Mouse (Mus musculus): ENCODE measurements at regions not wholly inside any gene's neighbourhood (a gene's known extent, or its start where the extent isn't known, plus 50 kb on each side); places are given as distances from the start of the nearest gene placed in this dataset.

- Histone ChIP-seq H3K27me3 (ENCODE audit: control insufficient read depth, insufficient read depth, low read length) (no peaks in the 10 kb centered on the region), H3K9ac (no peak overlapping the region), H3K9me3 (ENCODE audit: control insufficient read depth, low read length) (no peaks in the 10 kb centered on the region), H3K27ac (no peak overlapping the region), H3K4me2 (replicated peaks) (no peak overlapping the region), H3K4me3 (replicated peaks; ENCODE audit: low read length) (no peak overlapping the region), H3K4me1 (replicated peaks; ENCODE audit: control insufficient read depth, insufficient read depth, low read length) (no peaks in the 10 kb centered on the region), H3K36me3 (replicated peaks; ENCODE audit: control insufficient read depth, insufficient read depth) (no peaks in the 10 kb centered on the region)
- ATAC-seq (ENCODE audit: low FRiP score), result no peak
- 80% methylated on average over 6 of the region's 6 CpGs for WGBS
- DNase-seq (ENCODE audit: low spot score), result no peak
These were observed 89.8 kb upstream of the Tnfaip3 start for GRCm38 (mm10) chr10:19105231-19105681.

DNA sequence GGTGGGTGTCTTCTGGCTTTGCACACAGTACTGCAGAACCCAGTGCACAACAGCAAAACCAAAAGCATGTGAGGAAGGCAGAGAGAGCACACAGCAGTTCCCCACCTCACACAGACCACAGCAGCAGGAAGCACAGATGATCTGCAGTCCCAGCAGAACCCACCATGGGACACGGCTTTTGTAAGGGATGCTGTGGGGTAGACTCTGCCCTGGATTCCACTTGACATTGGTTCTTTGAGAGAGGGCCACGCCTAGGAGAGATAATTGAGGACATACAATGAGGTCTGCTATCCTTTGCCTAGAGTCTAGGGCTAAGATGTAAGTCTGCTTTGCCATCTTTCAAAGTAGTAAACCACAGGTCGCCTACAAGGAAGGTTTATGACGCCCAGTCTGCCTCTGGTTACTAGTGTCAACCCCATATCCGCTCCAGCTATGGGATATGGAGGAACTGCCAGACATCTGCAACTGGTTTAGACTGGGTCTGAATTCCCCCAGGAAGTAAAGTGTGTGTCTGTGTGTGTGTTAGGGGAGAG, 89.3 kb upstream of the Tnfaip3 start:
- Histone ChIP-seq H3K9me3 (ENCODE audit: control insufficient read depth, low read length) (no peaks in the 10 kb centered on the region), H3K27me3 (ENCODE audit: control insufficient read depth, insufficient read depth, low read length) (no peaks in the 10 kb centered on the region), H3K9ac (no peak overlapping the region), H3K36me3 (replicated peaks; ENCODE audit: control insufficient read depth, insufficient read depth) (no peaks in the 10 kb centered on the region), H3K27ac (no peak overlapping the region), H3K4me3 (replicated peaks; ENCODE audit: low read length) (no peak overlapping the region), H3K4me1 (replicated peaks; ENCODE audit: control insufficient read depth, insufficient read depth, low read length) (no peaks in the 10 kb centered on the region), H3K4me2 (replicated peaks) (no peak overlapping the region)
- ATAC-seq (ENCODE audit: low FRiP score) (no peak), DNase-seq (ENCODE audit: low spot score) (no peak)
- 82% methylated on average over 5 of the region's 5 CpGs for WGBS

DNA sequence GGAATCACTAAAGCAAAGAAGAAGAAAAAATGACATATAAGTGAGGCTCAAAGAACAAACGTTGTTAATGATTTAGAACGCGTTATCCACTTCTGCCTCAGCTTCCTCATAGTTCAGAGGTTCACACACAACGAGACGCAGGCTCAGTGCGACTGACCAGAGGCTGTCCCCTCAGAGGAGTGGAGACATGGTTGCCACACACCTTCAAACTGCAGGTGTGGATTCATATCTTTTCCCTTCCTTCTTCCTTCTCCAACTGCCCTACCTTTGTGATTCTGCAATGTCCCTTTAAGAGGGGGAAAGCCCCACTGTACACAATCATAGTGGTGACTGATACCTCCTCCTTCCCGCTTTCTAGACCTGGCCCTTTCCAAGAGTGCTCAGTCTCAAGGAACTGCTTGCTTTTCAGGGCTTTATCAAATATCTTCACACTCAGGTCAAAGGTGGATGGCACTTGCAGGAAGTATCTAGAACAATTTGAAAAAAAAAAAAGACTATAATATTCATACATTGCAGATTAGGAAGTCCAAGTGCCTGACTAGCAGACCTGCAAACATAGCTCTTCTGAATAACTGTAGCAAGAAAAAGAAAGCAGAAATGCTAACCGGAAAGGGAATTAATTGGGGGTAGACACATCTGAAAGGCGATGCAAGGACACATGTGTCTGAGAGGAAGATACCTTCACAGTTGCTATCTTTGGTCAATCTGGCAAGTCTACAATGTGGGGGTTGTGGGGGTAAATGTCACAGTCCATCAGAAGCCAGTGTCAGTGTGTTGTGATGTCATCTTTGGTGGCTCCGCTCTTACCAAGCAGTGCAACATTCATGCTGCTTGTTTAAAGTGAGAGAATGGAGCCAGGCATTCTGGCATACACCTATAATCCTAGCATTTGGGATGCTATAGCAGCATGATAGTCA, 84.2 kb upstream of the Tnfaip3 start:
- WGBS, result 88% methylated on average over 10 of the region's 10 CpGs
- no peak for ATAC-seq (ENCODE audit: low FRiP score)
- no peaks in the 10 kb centered on the region for H3K27me3 ChIP-seq (ENCODE audit: control insufficient read depth, insufficient read depth, low read length)
- H3K36me3 ChIP-seq (replicated peaks; ENCODE audit: control insufficient read depth, insufficient read depth), result no peaks in the 10 kb centered on the region
- no peak overlapping the region for H3K4me3 ChIP-seq (replicated peaks; ENCODE audit: low read length)
- no peak for DNase-seq (ENCODE audit: low spot score)
- H3K9ac ChIP-seq, result no peak overlapping the region
- H3K27ac ChIP-seq, result no peak overlapping the region
- no peaks in the 10 kb centered on the region for H3K9me3 ChIP-seq (ENCODE audit: control insufficient read depth, low read length)
- H3K4me1 ChIP-seq (replicated peaks; ENCODE audit: control insufficient read depth, insufficient read depth, low read length), result no peaks in the 10 kb centered on the region
- H3K4me2 ChIP-seq (replicated peaks), result no peak overlapping the region

DNA sequence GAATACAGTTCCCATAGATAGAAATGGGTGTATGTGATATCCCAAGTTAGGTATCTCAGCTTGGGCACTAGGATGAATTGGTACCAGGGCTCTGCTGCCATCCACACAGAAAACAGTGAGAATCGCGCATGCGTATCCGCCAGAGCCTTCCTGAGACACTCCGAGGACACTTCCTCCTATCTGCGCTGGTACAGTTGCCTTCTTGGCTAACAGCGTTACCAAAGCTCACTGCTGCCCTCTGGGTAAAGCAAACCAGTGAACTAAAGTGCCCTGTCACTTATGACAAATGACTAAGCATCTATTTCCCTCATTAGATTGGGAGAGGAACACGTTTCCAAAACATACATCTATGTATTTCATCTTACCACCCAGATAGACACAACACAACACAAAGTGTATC, 78.8 kb upstream of the Tnfaip3 start:
- Histone ChIP-seq H3K4me1 (replicated peaks; ENCODE audit: control insufficient read depth, insufficient read depth, low read length) (no peaks in the 10 kb centered on the region), H3K9me3 (ENCODE audit: control insufficient read depth, low read length) (no peaks in the 10 kb centered on the region), H3K4me3 (replicated peaks; ENCODE audit: low read length) (no peak overlapping the region), H3K36me3 (replicated peaks; ENCODE audit: control insufficient read depth, insufficient read depth) (no peaks in the 10 kb centered on the region), H3K27me3 (ENCODE audit: control insufficient read depth, insufficient read depth, low read length) (no peaks in the 10 kb centered on the region), H3K4me2 (replicated peaks) (no peak overlapping the region), H3K27ac (no peak overlapping the region), H3K9ac (no peak overlapping the region)
- no peak for ATAC-seq (ENCODE audit: low FRiP score)
- 56% methylated on average over 8 of the region's 8 CpGs for WGBS
- DNase-seq (ENCODE audit: low spot score), result no peak

GRCm38 (mm10) chr10:19093689-19094088, 78.2 kb upstream of the Tnfaip3 start:
- no peak overlapping the region for H3K4me2 ChIP-seq (replicated peaks)
- H3K27ac ChIP-seq, result no peak overlapping the region
- H3K9me3 ChIP-seq (ENCODE audit: control insufficient read depth, low read length), result no peaks in the 10 kb centered on the region
- 87% methylated on average over 3 of the region's 3 CpGs for WGBS
- DNase-seq (ENCODE audit: low spot score) (no peak), ATAC-seq (ENCODE audit: low FRiP score) (no peak)
- no peaks in the 10 kb centered on the region for H3K36me3 ChIP-seq (replicated peaks; ENCODE audit: control insufficient read depth, insufficient read depth)
- no peaks in the 10 kb centered on the region for H3K27me3 ChIP-seq (ENCODE audit: control insufficient read depth, insufficient read depth, low read length)
- no peak overlapping the region for H3K4me3 ChIP-seq (replicated peaks; ENCODE audit: low read length)
- H3K4me1 ChIP-seq (replicated peaks; ENCODE audit: control insufficient read depth, insufficient read depth, low read length), result no peaks in the 10 kb centered on the region
- no peak overlapping the region for H3K9ac ChIP-seq

- Histone ChIP-seq H3K27ac (no peak overlapping the region), H3K27me3 (ENCODE audit: control insufficient read depth, insufficient read depth, low read length) (no peaks in the 10 kb centered on the region), H3K36me3 (replicated peaks; ENCODE audit: control insufficient read depth, insufficient read depth) (no peaks in the 10 kb centered on the region), H3K9ac (no peak overlapping the region), H3K4me2 (replicated peaks) (no peak overlapping the region), H3K4me1 (replicated peaks; ENCODE audit: control insufficient read depth, insufficient read depth, low read length) (no peaks in the 10 kb centered on the region), H3K9me3 (ENCODE audit: control insufficient read depth, low read length) (no peaks in the 10 kb centered on the region), H3K4me3 (replicated peaks; ENCODE audit: low read length) (no peak overlapping the region)
- ATAC-seq (ENCODE audit: low FRiP score), result no peak
- no peak for DNase-seq (ENCODE audit: low spot score)
- WGBS, result 96% methylated on average over 3 of the region's 3 CpGs
These were observed 76.5 kb upstream of the Tnfaip3 start for GRCm38 (mm10) chr10:19091949-19092348.

GRCm38 (mm10) chr10:19091110-19091509, 75.7 kb upstream of the Tnfaip3 start:
- no peak for DNase-seq (ENCODE audit: low spot score)
- no peak for ATAC-seq (ENCODE audit: low FRiP score)
- Histone ChIP-seq H3K4me1 (replicated peaks; ENCODE audit: control insufficient read depth, insufficient read depth, low read length) (no peaks in the 10 kb centered on the region), H3K36me3 (replicated peaks; ENCODE audit: control insufficient read depth, insufficient read depth) (no peaks in the 10 kb centered on the region), H3K27ac (no peak overlapping the region), H3K9ac (no peak overlapping the region), H3K9me3 (ENCODE audit: control insufficient read depth, low read length) (no peaks in the 10 kb centered on the region), H3K4me3 (replicated peaks; ENCODE audit: low read length) (no peak overlapping the region), H3K27me3 (ENCODE audit: control insufficient read depth, insufficient read depth, low read length) (no peaks in the 10 kb centered on the region), H3K4me2 (replicated peaks) (no peak overlapping the region)
- 54% methylated on average over 3 of the region's 3 CpGs for WGBS

DNA sequence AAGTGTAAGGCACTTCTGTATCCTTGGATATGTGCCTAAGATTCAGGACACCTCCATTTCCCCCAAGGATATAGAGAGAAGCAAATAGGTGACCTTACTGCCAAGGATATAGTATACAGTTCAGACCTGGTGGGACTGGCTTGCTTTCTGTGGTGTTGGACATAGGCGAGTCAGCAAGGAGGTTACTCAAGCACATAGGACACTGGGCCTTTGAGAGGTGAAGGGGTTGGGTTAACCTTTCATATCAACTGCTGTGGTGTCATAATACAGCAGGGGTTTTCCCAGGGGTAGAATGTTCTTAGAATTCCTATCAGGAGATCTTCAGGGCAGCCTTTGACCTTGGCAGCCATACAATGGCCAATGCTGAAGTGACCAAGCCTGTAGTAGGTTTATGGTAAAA, 71.5 kb upstream of the Tnfaip3 start:
- Histone ChIP-seq H3K4me1 (replicated peaks; ENCODE audit: control insufficient read depth, insufficient read depth, low read length) (no peaks in the 10 kb centered on the region), H3K27me3 (ENCODE audit: control insufficient read depth, insufficient read depth, low read length) (no peaks in the 10 kb centered on the region), H3K27ac (no peak overlapping the region), H3K36me3 (replicated peaks; ENCODE audit: control insufficient read depth, insufficient read depth) (no peaks in the 10 kb centered on the region), H3K4me2 (replicated peaks) (no peak overlapping the region), H3K9me3 (ENCODE audit: control insufficient read depth, low read length) (no peaks in the 10 kb centered on the region), H3K4me3 (replicated peaks; ENCODE audit: low read length) (no peak overlapping the region), H3K9ac (no peak overlapping the region)
- no peak for DNase-seq (ENCODE audit: low spot score)
- 95% methylated on average over 1 of the region's 1 CpGs for WGBS
- no peak for ATAC-seq (ENCODE audit: low FRiP score)

- no peaks in the 10 kb centered on the region for H3K36me3 ChIP-seq (replicated peaks; ENCODE audit: control insufficient read depth, insufficient read depth)
- WGBS, result 88% methylated on average over 4 of the region's 4 CpGs
- H3K9ac ChIP-seq, result no peak overlapping the region
- no peak overlapping the region for H3K4me3 ChIP-seq (replicated peaks; ENCODE audit: low read length)
- ATAC-seq (ENCODE audit: low FRiP score) (no peak), DNase-seq (ENCODE audit: low spot score) (no peak)
- no peaks in the 10 kb centered on the region for H3K9me3 ChIP-seq (ENCODE audit: control insufficient read depth, low read length)
- H3K27me3 ChIP-seq (ENCODE audit: control insufficient read depth, insufficient read depth, low read length), result no peaks in the 10 kb centered on the region
- H3K27ac ChIP-seq, result no peak overlapping the region
- no peak overlapping the region for H3K4me2 ChIP-seq (replicated peaks)
- no peaks in the 10 kb centered on the region for H3K4me1 ChIP-seq (replicated peaks; ENCODE audit: control insufficient read depth, insufficient read depth, low read length)
These were observed 66.7 kb upstream of the Tnfaip3 start for GRCm38 (mm10) chr10:19082136-19082535.
